Mouse (Mus musculus) CH12.LX (cell line): ENCODE results near the gene Kit.

Experiments used
- CHD2 ChIP-seq: IDR thresholded peaks from 2 replicates; pipeline ENCODE4 v1.6.1; 2011; ENCODE audit warnings: low read length, improper control_type of control experiment
- CTCF ChIP-seq, 2 experiments: IDR thresholded peaks in 1 of 2; conservative IDR thresholded peaks in 1 of 2; 2 replicates each; pipeline ENCODE4 v1.5.1; 2011 to 2012; ENCODE audit warnings: low read depth in 2 of 2, low read length in 2 of 2, improper control_type of control experiment in 1 of 2, inconsistent platforms in 1 of 2, mild to moderate bottlenecking in 1 of 2, moderate library complexity in 1 of 2
- E2F4 ChIP-seq: IDR thresholded peaks from 2 replicates; pipeline ENCODE4 v1.6.1; 2011; ENCODE audit warnings: low read depth, low read length, improper control_type of control experiment; ENCODE audit not compliant: insufficient replicate concordance
- EP300 ChIP-seq: IDR thresholded peaks from 2 replicates; pipeline ENCODE4 v1.6.1; 2011; ENCODE audit warnings: low read length, improper control_type of control experiment
- ETS1 ChIP-seq: conservative IDR thresholded peaks from 2 replicates; pipeline ENCODE4 v1.6.1; 2012; ENCODE audit warnings: low read depth, mild to moderate bottlenecking, inconsistent platforms, low read length, improper control_type of control experiment, moderate library complexity
- MAFK ChIP-seq: IDR thresholded peaks from 2 replicates; pipeline ENCODE4 v1.6.1; 2011; ENCODE audit warnings: low read length, improper control_type of control experiment; ENCODE audit not compliant: insufficient replicate concordance
- MAZ ChIP-seq: IDR thresholded peaks from 2 replicates; pipeline ENCODE4 v1.6.1; 2012; ENCODE audit warnings: low read depth, mild to moderate bottlenecking, inconsistent platforms, low read length, improper control_type of control experiment, moderate library complexity
- MEF2A ChIP-seq: IDR thresholded peaks from 2 replicates; pipeline ENCODE4 v1.6.1; 2014; ENCODE audit warnings: low read depth, mild to moderate bottlenecking, inconsistent platforms, low read length, improper control_type of control experiment, borderline replicate concordance
- POLR2A ChIP-seq: IDR thresholded peaks from 2 replicates; pipeline ENCODE4 v1.6.1; 2011; ENCODE audit warnings: low read depth, mild to moderate bottlenecking, improper control_type of control experiment, low read length
- UBTF ChIP-seq: IDR thresholded peaks from 2 replicates; pipeline ENCODE4 v1.6.1; 2012; ENCODE audit warnings: low read depth, mild to moderate bottlenecking, inconsistent platforms, low read length, improper control_type of control experiment, moderate library complexity
- ZMIZ1 ChIP-seq: IDR thresholded peaks from 2 replicates; pipeline ENCODE4 v1.6.1; 2012; ENCODE audit warnings: low read depth, mild to moderate bottlenecking, inconsistent platforms, low read length, improper control_type of control experiment
- ZNF384 ChIP-seq: IDR thresholded peaks from 2 replicates; pipeline ENCODE4 v1.6.1; 2012; ENCODE audit warnings: low read depth, low read length, improper control_type of control experiment, inconsistent platforms

GRCm38 (mm10) chr5:75578141-75578540 is 3.4 kb downstream of the Kit start:
- TF ChIP-seq EP300 (no peak), CTCF (conservative IDR thresholded peaks at IDR 0.05 in 1 of 2, IDR thresholded peaks at IDR 0.05 in 1 of 2; ENCODE audit: low read depth in 2 of 2, low read length in 2 of 2) (no peak), MEF2A (no peak), CHD2 (no peak), ZMIZ1 (no peak), MAFK (no peak), UBTF (no peak), ETS1 (no peak), ZNF384 (no peak), MAZ (no peak), E2F4 (no peak), POLR2A (no peak)
